Mouse (Mus musculus): ENCODE data around the gene Prkch. TPM values are rescaled to one million over a fixed set of nuclear protein-coding genes. Genes with fewer than 3 reads are reported as not detected.

Prkch gene
- polyA plus RNA-seq, 1 experiment from 2014 or later, result 0.13 TPM

DNA sequence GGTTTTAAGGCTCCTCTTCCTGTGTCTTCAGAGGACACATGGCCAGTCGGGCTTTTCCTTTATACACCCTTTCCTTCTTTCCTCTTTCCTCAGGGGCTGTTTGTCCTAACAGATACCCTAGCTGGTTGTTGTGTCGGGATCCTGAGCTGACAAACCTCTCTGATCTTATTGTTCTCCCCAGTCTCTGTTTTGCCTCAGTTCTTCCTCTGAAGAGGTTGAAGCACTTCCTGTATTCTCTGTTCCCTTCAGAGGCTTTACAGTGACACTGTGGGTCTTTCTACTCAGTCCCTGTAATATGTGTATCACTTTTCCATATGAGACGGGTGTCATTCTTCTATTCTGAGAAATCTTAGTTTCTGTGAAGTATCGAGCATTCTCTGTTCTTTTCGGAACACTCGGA is 6.5 kb upstream of the Prkch start:
- no peak for TF ChIP-seq CTCF (IDR thresholded peaks at IDR 0.05)
- H3K27me3 ChIP-seq, result peaks cover 36% of the 10 kb centered on the region
- in situ Hi-C loops (cut with MboI; ENCODE audit: low pct_unique_long_range_greater_than_20kb), result no loop called here
- ChIA-PET POLR2A (no interaction called here), CTCF (no interaction called here)
- ATAC-seq (no peak), DNase-seq (ENCODE audit: low read depth, low spot score) (no peak)

DNA sequence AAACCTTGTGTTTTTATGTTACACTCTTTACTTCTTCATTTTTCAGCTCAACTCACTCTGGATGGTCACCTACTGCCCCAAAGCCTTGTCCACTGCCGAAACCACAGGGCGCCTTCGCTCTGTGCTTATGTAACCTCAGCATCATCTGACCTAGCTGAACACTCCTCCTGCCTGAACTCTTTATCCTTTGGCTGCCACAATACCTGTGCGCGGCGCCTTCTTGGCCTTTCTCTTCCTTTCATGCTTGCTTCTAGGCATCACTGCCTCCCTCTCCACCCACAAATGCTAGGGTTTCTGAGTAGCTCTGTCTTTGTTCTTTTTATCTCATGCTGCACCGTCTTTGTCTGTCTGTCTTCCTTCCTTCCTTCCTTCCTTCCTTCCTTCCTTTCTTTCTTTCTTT is 3.8 kb upstream of the Prkch start:
- ATAC-seq (no peak), DNase-seq (ENCODE audit: low read depth, low spot score) (no peak)
- no peak for TF ChIP-seq CTCF (IDR thresholded peaks at IDR 0.05)
- CTCF ChIA-PET, result no interaction called here
- POLR2A ChIA-PET, result no interaction called here
- H3K27me3 ChIP-seq, result peaks cover 50% of the 10 kb centered on the region
- in situ Hi-C loops (cut with MboI; ENCODE audit: low pct_unique_long_range_greater_than_20kb), result no loop called here

DNA sequence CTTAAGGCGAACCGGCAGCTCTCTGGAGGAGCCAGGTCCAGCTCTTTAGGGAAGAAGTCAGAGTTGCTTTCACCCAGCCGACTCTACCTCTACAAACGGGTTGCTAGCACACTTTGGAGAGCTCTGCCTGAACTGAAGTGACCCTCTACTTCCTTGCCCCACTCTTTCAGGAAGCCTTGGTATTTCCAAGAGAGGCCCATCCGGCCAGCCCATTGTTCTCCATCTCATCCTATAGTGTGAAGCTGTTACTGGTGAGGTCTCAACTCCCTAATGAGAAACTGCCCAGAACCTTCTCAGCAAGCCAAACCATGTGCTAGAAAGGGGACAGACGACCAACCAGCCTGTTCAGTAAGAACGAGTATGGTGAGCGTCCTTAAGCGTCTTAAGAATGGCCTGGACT is 1.3 kb upstream of the Prkch start:
- in situ Hi-C loops (cut with MboI; ENCODE audit: low pct_unique_long_range_greater_than_20kb), result no loop called here
- DNase-seq (ENCODE audit: low read depth, low spot score) (no peak), ATAC-seq (no peak)
- ChIA-PET POLR2A (no interaction called here), CTCF (no interaction called here)
- H3K27me3 ChIP-seq, result peaks cover 58% of the 10 kb centered on the region
- no peak for TF ChIP-seq CTCF (IDR thresholded peaks at IDR 0.05)

DNA sequence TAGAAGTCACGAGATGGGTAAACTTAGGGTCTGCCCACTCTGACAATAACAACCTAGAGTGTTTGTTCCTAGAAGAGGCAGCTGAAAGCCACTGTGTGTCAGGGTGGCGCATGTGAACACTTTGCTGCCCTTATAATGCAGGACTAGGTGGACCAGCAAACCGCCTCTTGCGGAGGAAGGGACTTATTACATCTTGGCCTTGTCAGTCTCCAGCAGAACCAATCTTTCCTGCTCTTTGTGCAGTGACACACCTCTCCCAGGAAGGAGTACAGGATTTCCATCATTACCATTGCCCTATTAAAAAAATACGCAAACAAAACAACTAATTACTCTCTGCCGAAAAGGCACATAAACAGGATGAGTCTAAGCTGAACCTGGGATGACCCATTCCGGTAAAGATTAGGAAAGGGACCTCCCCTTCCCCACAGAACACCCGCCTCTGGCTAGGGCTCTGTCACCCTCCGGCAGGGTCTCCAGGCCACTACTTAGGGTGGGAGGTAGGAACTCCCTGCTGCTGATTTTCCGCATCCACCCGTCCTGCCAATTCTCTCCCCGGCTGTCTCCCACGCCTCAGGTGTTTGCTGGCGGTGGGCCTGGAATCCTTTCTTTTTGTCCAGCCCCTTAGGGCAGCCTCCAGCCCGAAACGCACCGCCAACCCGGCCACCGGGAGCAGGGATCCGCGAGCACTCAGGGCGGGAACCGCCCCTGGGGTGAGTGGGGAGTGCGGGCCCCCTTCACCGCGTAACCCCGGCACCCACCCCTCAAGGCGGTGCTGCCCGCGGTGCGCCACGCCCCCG is 585 bp upstream of the Prkch start:
- TF ChIP-seq CTCF (IDR thresholded peaks at IDR 0.05), result no peak
- no peak for DNase-seq (ENCODE audit: low read depth, low spot score)
- peaks cover 63% of the 10 kb centered on the region for H3K27me3 ChIP-seq
- CTCF ChIA-PET, result no interaction called here
- in situ Hi-C loops (cut with MboI; ENCODE audit: low pct_unique_long_range_greater_than_20kb), result no loop called here
- POLR2A ChIA-PET, result no interaction called here
- ATAC-seq, result no peak

DNA sequence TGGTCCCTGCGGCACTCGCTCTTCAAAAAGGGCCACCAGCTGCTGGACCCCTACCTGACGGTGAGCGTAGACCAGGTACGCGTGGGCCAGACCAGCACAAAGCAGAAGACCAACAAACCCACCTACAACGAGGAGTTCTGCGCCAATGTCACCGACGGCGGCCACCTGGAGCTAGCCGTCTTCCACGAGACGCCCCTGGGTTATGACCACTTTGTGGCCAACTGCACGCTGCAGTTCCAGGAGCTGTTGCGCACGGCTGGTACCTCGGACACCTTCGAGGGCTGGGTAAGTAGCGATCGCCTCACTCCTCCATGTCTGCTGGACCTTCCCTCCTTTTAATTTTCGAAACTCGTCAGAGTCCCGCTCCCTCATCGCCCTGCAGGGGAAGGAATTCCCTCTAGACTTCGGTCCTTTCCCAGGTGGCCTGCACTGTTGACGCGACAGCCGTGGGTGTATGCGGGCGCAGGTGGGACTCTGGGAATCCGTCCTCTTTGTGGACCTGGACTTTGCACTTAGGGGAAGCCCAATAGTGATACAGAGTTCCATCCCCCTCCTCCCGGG is 725 bp downstream of the Prkch start:
- ATAC-seq (no peak), DNase-seq (ENCODE audit: low read depth, low spot score) (no peak)
- ChIA-PET POLR2A (no interaction called here), CTCF (no interaction called here)
- H3K27me3 ChIP-seq, result peaks cover 56% of the 10 kb centered on the region
- TF ChIP-seq CTCF (IDR thresholded peaks at IDR 0.05), result no peak
- in situ Hi-C loops (cut with MboI; ENCODE audit: low pct_unique_long_range_greater_than_20kb), result no loop called here

DNA sequence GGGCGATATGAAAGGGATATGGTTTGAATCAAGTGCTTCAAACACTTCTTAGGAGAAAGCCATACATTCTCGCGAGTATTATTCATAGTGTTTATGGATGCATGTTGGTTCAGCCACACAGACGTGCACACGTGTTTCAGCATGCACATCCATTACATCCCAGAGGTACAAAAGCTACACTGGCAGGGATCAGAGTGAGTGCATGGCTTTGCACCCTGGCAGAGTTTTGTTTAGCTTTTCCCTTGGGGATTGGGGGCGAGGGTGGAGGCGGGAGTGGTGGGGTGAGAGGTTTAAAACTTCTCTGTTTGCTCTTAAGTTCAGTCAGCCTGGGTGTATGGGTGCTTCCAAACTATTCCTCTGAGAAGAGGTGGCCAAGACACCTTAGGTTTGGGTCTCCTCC is 1.3 kb downstream of the Prkch start:
- no peak for DNase-seq (ENCODE audit: low read depth, low spot score)
- ChIA-PET CTCF (no interaction called here), POLR2A (no interaction called here)
- TF ChIP-seq CTCF (IDR thresholded peaks at IDR 0.05), result no peak
- peaks cover 60% of the 10 kb centered on the region for H3K27me3 ChIP-seq
- ATAC-seq, result no peak
- in situ Hi-C loops (cut with MboI; ENCODE audit: low pct_unique_long_range_greater_than_20kb), result no loop called here

DNA sequence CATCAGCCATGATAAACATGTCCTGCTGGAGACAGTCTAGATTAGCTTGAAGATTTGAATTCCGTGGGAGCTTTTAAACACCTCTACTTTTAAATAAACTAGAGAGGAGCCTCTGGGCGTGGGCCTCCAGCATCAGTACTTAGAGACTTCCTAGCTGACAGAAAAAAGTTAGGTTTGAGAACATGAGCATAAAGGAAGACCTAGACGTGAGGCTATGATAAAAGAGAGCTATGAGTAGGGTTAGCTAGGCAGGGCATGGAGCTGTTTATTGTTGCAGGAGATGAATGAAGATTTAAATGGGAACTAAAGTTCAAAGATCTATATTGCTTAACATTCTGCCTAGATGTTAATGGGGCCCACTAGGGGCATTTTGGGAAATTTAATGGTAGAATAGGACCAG is 2.7 kb downstream of the Prkch start:
- TF ChIP-seq CTCF (IDR thresholded peaks at IDR 0.05), result no peak
- in situ Hi-C loops (cut with MboI; ENCODE audit: low pct_unique_long_range_greater_than_20kb), result no loop called here
- DNase-seq (ENCODE audit: low read depth, low spot score), result no peak
- CTCF ChIA-PET, result no interaction called here
- POLR2A ChIA-PET, result no interaction called here
- H3K27me3 ChIP-seq, result peaks cover 70% of the 10 kb centered on the region
- no peak for ATAC-seq

DNA sequence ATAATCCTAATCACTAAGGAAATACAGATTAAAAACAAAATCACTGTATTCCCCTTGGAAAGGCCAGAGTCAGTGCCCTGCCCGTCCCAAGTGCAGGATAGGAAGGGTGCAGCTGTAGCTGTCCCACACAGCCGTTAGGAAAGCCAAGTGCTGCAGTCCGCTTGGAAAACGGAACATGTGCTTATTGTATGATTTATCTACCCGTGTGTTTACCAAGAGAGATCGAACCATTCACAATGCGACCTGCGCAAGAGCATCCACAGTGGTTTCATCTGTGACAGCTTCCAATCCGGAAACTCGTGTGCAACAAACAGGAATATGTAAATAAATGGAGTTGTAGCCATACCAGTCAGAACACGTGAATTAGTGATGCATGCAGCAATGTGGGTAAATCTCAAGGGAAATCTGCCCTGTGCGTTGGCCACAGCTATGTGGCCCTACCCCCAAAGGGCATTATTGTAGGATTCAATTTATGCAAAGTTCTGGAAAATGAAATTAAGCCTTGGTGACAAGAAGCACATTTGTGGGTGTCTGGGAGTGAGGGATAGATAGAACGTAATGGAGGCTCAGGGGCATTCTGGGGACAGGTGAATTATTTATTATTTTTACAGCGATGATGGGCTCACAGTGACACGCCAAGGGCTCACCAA is 6.2 kb downstream of the Prkch start:
- no peak for TF ChIP-seq CTCF (IDR thresholded peaks at IDR 0.05)
- ChIA-PET CTCF (no interaction called here), POLR2A (no interaction called here)
- ATAC-seq, result no peak
- DNase-seq (ENCODE audit: low read depth, low spot score), result no peak
- in situ Hi-C loops (cut with MboI; ENCODE audit: low pct_unique_long_range_greater_than_20kb), result no loop called here
- peaks cover 49% of the 10 kb centered on the region for H3K27me3 ChIP-seq

DNA sequence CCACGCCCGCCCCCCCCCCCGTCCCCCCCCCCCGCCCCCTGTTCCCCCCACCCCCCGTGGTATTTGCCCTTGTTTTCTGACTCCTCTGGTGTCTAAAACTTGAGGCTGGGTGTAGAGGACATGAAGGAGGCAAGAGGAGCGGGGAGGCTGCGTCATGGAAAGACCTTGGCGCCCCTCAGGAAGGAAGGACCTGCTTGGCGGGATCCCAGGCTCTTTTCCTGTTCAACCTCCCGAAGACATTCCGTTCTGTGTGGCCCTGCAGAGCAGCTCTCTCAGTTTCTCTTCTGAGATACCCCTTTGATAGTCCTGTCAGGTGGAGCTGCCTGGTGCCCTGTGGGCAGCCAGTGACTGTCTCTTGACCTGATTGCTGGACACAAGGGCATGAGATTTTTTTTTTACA is 7.0 kb downstream of the Prkch start:
- ATAC-seq, result no peak
- no peak for DNase-seq (ENCODE audit: low read depth, low spot score)
- H3K27me3 ChIP-seq, result peaks cover 46% of the 10 kb centered on the region
- ChIA-PET POLR2A (no interaction called here), CTCF (no interaction called here)
- TF ChIP-seq CTCF (IDR thresholded peaks at IDR 0.05), result no peak
- in situ Hi-C loops (cut with MboI; ENCODE audit: low pct_unique_long_range_greater_than_20kb), result no loop called here

DNA sequence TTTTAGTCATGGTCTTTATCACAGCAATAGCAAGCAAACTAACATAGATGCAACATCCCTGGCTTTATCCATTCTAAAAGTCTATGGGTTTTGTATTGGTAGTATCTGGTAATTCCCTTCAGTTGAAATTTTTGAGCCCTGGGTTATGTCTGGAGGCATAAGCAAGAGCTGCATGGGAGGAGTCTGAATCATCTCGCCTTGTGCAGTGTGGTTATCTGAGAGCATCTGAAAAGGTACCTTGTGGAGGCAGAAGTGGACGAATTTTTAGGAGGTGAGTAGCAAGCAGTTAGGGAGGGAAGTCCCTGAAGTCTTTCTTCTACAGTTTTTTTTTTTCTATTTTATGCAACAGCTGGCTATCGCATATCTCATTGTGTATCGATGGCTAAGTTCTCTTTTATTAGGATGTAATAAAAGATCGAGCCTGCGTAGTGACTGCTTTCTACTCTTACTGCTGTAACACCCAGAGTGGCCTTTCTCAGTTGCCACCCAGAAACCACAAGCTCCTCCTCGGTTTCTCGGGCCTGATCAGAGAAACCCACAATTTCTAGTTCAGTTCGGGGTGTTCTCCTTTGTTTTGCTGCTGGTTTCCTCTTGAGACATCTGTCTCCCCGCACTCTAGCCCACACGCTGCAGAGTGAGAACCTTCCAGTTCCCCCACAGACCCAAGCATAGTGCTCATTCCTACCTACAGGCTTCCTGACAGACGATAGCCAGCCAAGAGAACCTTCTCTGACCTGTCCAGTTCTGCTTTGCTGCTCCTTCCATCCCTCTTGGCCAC is 8.6 kb downstream of the Prkch start:
- no peak for ATAC-seq
- in situ Hi-C loops (cut with MboI; ENCODE audit: low pct_unique_long_range_greater_than_20kb), result no loop called here
- DNase-seq (ENCODE audit: low read depth, low spot score), result no peak
- ChIA-PET POLR2A (no interaction called here), CTCF (no interaction called here)
- H3K27me3 ChIP-seq, result peaks cover 42% of the 10 kb centered on the region
- no peak for TF ChIP-seq CTCF (IDR thresholded peaks at IDR 0.05)

DNA sequence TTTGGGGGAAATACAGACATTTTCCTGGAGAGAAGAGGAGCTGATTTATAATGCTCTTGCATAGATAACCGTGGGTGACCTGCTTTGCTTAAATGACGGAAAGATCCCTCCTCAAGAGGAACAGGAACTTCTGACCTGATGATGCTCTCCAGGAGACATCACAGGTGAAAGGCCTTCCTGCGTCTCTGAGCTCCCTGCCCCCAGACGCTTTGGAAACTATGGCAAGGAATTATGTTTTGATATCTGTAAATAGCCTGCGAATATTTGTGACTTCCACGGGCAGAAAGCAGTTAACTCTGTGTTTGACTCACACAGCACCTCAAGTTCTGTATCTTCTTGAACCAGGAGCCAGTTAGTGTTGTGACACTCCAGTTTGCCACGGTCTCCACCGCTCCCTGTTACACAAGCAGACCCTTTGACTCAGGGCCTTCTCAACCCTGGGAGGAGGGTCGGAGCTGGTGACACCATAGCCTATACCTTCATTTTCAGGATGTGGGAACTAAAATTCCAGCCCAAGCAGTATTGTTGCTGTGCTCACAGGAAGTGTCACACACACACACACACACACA is 9.7 kb downstream of the Prkch start:
- no peak for TF ChIP-seq CTCF (IDR thresholded peaks at IDR 0.05)
- DNase-seq (ENCODE audit: low read depth, low spot score) (no peak), ATAC-seq (no peak)
- peaks cover 33% of the 10 kb centered on the region for H3K27me3 ChIP-seq
- in situ Hi-C loops (cut with MboI; ENCODE audit: low pct_unique_long_range_greater_than_20kb), result no loop called here
- ChIA-PET CTCF (no interaction called here), POLR2A (no interaction called here)
